Mouse (Mus musculus) natural killer cell, adult 2 months (primary cell): ENCODE data around the gene Rhox2a.
"Not testable (repeated sequence)": the region's sequence is repeated elsewhere in the genome, so short reads cannot be mapped to it uniquely, and the experiment has no call there.

ENCODE experiments used
- DNase-seq, 2 experiments: peaks; one replicate each; pipeline ENCODE4 v3.0.0; 2022; ENCODE audit warnings: low spot score in 2 of 2

Gene Rhox2a

DNA sequence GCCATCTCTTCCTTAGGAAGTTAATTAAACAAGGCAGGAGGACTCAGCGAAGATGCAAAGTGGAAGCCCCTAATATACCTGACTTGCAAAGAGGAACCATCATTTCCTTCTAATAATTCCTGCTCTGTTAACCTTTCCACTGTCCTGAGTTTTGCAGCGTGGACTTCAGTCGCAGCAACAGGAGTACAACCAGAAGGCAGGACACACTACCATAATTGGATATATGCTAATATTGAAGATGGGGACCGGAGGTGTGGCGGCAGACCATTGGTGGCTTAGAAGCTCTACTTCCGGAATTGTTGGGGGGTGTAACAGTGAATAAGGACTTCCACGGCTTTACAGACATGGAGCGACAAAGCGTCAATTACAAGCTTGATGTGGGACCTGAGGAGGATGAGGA is at the start of gene Rhox2a:
Gene Rhox2a (plus strand): TSS at position 301 of the 400 bp plus-strand sequence.
- DNase-seq: not testable (repeated sequence)

DNA sequence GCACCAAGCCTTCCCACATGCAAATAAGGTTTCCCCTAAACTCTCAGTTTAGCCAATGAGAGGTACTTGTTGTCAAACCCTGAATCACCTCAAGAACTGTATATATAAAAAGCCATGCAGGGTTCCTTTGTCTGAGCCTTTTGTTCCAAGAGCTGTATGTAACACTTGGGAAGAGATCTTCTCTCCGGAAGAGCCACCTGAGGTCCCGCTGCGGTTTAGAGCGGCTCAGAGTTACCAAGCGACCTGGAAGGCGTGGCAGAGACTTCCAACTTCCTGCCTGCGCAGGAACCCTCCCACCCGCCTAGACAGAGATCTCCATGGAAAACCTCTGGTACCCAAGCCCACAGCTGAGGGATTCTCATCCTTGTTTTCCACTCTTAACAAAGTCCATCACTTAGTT is 46.1 kb upstream of the Rhox2a start:
- DNase-seq: no peak

DNA sequence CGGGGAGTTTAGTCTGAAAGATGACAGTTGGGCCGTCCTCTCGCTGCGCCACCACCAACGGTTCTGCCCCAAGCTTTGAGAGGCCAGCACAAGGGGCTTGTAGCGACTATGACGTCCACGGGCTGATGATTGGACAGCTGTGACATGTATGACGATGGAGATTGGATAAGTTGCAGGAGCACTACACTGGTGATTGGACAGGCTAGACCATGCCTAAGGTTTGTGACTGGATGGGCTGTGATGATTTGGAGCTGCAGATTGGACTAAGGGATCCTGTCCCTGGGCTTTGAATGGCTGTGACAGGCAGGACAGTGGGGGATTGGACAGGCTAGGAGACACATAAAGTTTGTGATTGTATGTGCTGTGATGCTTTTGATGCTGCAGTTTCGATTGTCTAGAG is 33.8 kb upstream of the Rhox2a start, which contains the start of gene Gm9:
Gene Gm9 (minus strand): TSS at position 101 of the 400 bp plus-strand sequence.
- DNase-seq: no peak

DNA sequence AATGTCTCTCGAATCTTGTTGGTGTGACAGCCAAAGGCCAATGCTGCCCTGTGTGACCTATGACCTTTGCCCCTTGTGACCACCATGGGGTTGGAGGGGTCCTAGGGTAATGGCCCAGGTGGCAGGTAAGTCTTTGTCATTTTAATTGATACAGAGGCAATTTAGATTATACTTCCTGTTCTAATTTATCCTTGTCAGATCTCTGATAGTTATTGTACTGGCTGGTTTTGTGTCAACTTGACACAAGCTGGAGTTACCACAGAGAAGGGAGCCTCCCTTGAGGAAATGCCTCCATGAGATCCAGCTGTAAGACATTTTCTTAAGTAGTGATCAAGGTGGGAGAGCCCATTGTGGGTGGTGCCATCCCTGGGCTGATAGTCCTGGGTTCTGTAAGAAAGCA is 22.6 kb upstream of the Rhox2a start, which contains the start of gene Rhox1:
Gene Rhox1 (minus strand): TSS at position 101 of the 400 bp plus-strand sequence.
- DNase-seq: not testable (repeated sequence)

DNA sequence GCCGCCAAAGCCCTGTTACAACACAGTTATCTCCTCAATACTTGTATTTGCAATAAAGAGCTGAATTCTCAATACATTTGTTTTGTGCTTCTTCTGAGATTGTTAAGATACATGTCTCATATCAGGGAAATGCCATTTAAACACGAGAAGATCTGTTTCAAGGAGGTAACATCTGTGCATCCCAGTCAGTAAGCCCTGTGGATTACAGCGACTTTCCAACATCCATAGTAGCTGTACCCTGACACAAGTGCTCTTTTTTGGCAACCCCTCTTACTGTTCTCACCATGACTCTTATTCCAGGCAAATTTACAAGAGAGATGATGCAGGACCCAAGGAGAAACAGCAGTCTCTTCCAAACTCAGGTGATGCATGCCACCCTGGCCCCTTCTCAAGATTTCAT is 4.8 kb downstream of the Rhox2a start, which contains the start of gene Rhox3a:
Gene Rhox3a (plus strand): TSS at position 301 of the 400 bp plus-strand sequence.
- DNase-seq: not testable (repeated sequence)

DNA sequence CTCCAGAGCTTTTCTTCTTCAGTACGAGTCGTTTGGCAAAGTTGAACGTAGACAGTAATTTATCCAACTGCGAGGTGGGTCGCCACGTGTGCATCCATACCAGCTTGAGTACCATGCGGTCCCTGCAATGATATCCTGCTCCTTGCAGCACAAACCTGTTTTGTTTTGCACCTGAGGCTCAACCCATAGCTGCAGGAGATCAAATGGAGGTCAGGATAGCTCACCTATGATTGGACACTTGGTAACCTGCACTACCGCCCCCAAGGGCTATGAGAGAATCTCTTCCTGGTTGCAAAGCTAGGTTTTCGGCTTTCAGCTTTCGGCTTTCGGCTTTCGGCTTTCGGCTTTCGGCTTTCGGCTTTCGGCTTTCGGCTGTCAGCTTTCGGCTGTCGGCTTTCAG is 20.3 kb downstream of the Rhox2a start, which contains the start of gene Rhox4a:
Gene Rhox4a (plus strand): TSS at position 301 of the 400 bp plus-strand sequence.
- not testable (repeated sequence) for DNase-seq
